Mouse (Mus musculus) induced T-regulatory cell, adult 2 months (primary cell): ENCODE results near the gene Hs3st3b1.

Experiments
- DNase-seq: peaks from one replicate; pipeline ENCODE4 v3.0.0-alpha.2; 2012; ENCODE audit warnings: low read depth

The Hs3st3b1 gene

DNA sequence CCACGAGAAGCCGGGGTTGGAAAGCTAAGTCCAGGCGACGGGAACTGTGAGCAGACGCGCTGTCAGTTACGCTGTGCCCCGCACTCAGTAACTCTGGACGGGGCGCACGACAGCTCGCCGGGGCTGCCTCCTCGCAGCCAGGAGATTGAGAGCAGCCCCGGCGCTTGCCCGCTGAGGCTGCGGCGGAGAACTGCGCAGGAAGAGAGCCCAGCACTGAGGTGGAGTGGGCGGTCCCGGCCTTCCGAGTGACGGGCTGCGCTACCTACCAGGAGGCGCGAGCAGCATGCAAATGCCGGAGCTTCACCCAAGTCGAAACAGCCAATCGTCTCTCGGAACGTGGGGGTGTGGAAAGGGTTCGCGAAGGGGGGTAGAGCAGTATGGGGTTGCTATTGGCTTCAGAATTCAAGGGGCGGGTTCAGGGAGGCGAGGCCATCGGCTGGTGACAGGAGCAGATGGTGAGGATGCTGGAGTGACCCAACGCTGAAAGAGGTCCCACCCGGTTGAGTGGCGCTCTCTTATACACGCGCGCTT lies at the start of gene Hs3st3b1:
Hs3st3b1 (minus strand) TSS at position 200 of the 531 bp plus-strand sequence.
- DNase-seq = peak; percentile 95

DNA sequence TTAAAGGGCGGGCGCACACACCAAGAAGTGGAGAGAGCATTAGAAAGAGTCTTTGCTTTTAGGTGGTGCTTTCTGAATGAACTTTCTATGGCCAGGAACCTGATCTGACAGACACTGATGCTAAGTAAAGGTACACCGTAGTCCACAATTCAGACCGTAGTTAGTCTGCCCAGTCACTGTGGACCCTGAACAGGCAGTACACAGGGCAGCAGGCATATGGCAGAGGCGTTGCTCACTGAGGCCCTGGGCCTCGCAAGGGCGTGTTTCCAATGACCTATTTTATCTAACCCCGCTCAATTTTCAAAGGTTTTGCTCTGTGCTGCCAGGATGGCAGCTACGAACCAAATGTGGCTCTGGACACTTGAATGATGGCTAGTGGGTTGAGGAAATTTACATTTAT lies 49.4 kb upstream of the Hs3st3b1 start:
- DNase-seq = no peak

DNA sequence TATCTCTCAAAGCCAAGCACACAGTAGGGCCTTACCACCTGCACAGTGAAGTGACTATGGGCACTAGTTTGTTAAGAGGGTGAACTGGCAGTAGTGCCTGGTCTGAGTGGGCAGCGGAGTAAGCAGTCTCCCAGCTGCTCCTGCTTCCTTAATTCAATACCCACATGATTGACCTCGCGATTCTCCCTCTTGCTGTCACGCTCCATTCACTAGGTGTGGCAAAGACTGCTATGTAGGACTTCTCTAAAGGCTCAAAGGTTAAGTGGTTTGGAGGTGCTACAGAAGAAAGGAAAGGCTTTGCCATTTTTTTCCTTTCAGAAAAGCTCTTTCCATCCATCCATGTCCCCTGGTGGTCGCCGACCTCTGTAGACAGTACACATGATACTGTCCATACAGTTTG lies 48.7 kb upstream of the Hs3st3b1 start:
- DNase-seq = no peak

DNA sequence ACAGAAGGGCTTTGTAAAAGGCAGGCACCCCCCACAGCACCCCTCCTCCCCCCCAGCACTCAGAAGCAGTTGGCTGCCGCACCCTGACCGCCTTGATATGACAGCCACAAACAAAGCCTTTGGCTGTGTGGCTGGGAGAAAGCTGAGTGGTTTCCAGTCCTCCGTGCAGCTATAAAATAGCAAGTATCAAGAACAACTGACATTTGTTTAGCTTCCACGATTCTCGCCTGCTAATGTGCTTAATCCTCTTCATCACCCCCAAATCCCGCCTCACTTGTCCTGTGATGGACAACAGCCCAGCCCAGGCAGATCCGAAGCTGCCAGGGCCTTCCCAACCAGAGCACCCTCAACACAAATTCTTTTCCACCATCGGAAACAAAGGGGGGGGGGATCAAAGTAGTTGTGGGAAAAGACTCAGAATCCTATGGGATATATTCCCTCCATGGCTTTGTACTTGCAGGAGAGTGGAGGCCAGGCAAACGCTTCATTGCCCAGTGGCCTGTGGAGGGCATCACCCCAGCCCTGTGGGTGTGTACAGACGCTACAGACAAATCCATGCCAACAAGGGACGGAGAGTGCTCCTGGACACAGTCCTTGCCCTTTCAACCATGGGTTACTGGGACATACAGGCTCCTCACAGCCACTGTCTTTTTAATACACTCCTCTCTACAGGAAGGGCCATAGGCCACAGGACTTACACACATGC lies 47.3 kb upstream of the Hs3st3b1 start:
- no peak for DNase-seq

DNA sequence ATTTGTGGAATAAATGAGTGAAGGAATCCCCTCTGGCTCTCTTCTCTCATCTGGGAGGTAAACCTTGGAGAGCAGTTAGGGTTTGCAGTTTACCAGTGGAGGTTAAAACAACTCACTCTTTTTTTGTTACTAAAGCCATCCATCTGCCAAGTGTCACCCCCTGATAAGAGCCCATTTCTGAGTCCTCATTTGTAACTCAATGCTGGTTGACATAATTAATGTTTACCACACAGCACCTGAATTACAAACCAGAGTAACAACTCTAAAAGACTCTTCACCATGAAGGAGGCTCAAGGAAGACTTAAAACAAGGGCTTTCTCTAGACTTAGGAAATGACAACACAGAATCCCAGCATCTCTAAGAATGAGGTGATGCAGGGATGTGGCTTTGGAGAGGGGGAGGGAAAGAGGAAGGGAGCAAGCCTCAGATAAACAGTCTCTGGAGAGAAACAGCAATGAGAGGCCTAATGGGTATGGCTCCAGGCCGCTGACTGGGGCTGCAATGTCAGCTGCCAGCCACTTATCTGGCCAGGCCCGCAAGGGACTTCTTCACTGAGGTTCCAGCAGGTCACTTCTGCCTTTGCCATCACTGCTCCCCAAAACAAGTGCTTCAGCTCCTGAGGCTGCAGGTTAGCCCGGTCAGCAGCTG lies 46.4 kb upstream of the Hs3st3b1 start:
- DNase-seq = no peak

DNA sequence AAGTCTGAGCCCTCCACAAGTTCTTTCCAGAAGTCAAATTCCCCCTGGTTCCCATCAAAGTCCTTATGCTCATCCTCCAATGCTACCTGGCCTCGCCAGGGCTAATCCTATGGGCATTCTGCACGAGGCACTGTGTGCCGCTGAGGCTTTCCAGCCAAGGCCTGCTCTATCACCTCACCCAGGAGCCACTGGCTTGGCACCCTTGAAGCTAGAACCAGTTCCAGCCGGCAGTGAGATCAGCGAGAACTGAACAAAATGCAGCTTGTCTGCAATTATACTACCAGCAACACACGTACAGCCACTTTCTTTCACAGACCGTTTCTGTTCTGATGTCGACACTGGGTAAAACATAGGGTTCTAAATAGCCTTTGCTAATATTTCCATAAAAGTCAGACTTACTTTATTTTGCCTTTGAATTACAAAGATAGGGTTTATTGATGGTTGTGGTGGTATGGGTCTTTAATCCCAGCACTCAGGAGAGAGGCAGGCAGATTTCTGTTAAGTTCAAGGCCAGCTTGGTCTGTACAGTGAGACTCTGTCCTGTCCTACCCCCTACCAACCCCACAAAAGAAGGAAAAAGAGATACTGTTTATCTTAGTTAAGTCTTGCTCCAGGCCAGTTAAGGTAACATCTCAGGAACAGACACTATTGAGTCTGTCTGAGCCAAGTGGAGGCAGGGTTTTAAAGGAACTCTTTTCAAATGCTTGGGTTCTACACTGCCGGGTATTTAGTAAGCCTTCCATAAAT lies 45.7 kb upstream of the Hs3st3b1 start:
- DNase-seq = no peak

DNA sequence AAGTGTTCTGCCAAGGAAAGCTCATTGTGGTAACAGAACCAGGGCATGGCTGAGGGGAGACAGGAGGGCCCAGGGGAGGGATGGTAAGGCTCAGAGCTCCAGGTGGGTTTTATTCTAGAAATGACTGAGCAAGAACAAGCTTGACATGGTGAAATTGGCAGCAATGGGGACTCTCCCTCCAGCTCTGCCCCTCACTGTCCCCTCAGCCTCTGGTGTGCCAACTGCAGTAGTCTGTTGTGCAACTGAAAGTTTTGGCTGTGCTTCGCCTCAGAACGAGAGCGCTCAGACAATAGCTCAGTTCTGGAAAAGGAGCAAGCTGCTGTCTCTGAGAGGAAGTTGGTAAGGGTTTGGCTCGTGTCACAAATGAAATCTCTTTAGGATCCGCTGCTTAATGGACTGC lies 43.3 kb upstream of the Hs3st3b1 start:
- no peak for DNase-seq

DNA sequence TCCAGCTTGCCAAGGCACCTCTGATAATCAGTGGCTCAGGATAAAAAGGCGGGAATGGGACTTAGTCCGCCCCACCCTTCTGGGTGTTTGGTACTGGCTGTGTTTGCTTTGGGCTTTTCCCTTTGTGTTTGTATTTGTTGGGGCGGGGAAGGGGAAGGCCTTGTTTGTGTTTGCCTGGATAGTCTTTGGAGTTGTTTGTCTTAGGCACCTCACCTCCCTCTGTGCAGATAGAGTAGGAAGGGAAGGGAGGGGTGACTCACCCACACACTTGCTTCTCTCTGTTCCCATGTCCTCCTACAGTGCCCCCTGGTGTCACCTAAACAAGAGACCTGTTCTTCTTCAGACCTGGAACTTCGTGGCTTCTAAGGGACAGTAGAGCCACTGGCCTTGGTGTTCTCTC lies 35.1 kb upstream of the Hs3st3b1 start:
- peak; percentile 50 for DNase-seq

DNA sequence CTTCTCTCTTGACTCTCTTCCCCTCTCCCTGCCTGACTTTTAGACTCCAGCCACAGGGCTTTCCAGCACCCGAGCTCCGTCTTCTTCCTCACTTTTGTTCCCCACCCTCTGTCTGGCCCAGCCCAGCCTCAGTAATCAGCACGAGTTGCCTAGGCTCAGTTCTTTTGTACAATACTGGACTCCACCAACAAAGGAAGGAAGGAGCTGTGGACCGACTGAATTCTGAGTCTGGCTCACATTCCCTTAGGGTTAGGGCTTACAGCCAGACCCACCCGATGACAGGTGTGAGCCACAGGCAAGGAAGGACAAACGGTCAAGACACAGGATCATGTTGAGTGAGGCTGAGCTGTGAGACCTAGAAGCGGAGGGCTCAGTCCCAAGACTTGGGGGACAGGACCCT lies 34.7 kb upstream of the Hs3st3b1 start:
- no peak for DNase-seq

DNA sequence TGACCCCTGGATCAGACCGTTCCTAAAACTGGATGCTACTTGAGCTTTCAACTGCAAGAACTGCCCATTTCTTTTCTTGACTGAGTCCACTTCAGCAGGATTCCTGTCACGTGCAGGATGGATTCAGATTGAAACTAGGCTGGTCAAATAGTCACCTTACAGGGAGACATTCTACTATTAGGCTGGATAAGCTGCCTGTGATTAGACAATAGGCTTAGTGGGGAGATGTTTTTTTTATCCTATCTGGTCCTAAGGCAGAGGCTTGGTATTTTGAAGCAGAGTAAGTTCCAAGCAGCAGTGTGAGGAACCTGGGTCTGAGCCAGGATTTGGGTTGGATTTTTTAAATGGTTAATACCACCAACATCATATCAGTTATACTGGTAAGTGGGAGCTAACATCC lies 31.8 kb upstream of the Hs3st3b1 start:
- no peak for DNase-seq

DNA sequence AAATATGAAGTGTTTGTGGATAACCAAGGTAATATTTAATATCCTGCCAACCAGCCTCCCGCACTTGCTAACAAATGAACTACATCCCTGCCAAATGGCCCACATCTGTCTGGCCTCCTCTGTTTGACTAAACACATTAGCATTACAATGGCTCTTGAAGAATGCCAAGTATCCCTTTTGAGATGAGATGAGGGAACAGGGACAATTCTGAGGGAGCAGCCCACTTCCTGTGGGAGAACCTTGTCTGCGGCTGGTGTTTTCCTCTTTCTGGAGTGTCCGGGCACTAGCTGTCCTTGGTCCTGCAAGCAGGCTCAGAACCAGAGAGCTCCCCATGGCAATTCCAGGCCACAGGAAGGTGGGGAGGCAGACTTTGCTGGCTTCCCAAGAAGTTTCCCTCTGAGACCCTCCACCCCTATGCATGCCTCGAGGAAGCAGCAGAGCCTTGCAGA lies 30.7 kb upstream of the Hs3st3b1 start:
- DNase-seq = no peak

DNA sequence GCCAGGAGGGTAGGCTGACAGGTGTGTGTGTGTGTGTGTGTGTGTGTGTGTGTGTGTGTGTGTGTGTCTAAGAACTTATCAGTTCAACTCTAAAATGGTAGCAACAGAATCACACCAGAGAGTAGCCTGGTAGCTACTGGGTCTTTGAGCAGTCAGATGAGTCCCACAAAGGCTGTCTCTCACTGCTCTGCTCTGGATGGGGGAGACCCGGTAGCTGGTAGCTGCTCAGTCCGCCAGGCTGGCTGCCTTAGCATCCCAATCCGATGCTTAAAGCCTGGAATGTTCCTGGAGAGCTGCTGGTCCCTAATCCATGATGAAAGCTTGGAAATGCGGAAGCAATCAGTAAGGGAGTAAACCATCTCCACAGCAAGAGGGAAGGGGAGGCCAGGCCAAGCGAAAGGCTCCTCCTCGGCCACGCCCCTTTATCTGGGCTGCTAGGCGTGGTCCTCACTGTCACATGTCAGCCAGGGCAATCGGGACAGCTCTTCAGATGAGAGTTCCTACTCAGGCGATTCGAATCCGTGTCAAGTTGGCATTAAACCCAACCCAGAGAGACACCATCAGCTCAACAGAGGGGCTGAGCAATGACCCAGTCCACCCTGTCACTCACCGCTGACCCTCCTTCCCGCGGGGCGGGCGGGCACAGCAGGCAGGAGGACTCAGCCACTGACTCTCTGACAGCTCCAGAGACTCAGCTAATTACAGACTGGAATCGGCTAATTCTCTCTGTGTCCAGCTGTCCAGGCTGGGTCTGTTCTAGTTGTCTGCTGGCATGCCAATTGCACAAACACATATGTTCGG lies 29.9 kb upstream of the Hs3st3b1 start:
- DNase-seq = peak; percentile 17

DNA sequence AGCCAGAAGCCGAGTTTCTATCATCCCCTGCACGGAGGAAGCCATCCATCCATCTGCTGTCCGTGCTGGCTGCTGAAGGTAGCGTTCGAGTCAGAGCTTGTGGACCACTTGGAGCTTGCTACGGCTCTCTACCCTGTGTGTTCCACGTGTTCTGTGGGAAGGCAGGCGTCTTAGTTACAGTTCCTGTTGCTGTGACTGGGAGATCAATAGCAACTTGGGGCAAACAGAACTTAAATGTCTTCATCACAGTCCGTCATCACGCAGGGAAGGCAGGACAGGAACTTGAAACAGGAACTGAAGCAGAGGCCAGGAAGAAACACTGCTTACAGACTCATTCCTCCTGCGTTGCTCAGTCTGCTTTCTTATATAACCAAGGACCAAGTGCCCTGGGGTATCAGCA lies 26.3 kb upstream of the Hs3st3b1 start:
- no peak for DNase-seq

DNA sequence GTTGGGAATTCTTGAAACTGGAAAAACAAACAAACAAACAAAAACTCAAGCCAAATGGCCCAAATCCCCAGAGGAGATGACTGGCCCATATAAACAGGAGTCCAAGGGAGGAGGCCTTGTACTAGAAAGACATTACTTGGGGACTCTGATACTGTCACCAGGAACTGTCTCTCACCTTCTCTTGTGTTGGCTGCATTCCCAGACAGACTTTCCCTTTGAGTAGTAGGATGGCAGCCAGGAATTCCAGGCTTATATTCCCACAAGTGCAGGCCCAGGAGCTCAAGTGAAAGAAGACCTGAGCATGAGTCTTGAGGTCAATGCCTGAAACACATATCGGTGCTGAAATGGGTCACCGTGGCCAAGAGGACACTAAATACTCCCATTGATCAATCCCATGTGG lies 24.9 kb upstream of the Hs3st3b1 start:
- no peak for DNase-seq

DNA sequence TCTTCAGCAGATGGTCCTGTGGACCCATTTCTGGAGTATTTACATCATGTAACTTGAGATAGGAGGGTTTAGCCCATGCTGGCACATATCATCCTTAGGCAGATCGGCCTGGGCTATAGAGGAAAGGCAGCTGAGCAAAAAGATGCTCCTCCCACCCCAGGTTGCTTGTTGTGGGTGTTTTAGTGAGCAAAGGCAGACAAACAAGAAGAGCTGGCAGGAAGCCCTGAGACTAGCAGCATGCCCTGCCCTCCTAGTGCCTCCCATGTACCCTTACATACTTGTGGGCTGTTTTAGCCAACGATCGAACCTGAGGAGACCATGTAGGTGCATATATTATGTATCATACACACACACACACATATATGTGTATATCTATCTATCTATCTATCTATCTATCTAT lies 21.9 kb upstream of the Hs3st3b1 start:
- no peak for DNase-seq

DNA sequence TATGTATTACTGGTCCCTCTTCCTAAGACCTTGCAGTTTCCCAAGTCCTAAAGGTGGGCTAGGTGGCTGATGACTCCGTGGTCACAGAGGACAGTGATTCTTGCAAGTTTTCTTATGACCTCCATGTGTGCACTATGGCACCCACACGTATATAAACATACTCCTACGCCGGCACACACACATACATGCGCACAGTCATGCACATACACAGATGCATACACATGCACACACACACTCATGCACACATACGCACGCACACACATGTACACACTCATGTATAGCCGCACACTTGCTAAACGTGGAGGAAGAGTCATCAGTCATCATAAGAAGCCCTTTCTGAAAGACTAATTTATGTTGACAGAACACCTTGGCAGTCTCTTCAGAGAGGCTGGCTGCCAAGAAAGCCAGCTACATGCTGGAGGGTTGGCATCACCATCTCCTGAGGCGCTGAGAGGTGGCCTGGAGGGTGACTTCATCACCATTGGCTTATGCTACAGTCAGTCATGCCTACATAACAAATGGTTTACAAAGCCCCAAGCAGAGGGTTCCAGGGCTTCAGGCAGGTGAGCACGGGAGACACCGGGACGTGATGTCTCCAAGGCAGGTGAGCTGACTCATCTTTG lies 21.3 kb upstream of the Hs3st3b1 start:
- DNase-seq = no peak

DNA sequence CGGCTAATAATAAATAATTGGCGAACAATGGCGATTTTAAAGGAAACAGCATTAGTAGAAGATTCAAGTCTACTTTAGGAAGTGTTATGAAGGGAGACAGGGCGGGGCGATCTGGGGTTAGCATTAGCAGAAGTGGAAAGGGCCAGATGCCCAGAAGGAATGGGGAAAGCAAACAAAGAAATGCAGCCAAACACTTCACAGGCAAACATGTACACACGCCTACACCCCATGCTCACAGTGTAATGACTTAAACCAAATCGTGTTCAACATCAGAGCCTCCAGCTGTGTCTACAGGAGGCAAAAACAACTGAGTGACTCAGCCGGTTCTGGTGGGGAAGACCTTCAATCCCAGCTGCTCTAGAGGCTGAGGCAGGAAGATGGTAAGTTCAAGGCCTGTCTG lies 20.1 kb upstream of the Hs3st3b1 start:
- DNase-seq = no peak

DNA sequence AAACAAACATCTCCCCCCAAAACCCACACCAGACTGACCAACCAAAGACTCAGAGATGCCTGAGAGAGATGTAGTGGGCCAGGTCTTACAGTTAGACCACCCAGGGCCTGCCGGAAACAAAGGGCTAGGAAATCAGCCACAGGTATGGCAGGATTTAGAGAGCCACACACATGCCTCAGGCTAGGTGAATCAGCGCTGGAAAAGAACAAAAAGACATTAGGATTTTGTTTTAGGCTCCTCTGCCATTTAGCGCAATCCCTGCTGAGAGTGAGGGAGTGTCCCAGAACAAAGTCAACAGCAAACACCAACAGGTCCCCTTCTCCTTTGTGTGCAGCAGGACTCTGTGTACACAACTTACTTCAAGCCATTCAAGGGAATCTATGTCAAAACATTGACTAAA lies 14.6 kb upstream of the Hs3st3b1 start:
- no peak for DNase-seq

DNA sequence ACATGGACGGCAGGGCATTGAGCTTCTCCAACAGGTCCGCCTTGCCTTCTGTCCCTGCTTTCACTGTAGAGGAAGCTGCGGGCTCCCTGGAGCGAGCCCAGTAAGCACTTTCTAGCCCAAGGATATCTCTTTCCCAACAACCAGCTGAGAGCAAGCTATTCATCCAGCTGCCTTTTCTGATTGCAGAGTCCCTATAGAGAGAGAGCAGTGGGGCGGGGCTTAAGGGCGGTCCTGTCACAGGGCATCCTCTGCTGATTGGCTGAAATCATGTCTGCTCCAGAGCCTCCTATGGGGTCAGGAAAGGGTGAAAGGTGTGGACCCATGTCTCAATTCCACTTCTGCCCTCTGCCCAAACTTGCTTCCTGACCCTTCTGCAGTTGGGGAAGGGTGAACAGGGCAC lies 4.8 kb upstream of the Hs3st3b1 start:
- DNase-seq = peak; percentile 21

DNA sequence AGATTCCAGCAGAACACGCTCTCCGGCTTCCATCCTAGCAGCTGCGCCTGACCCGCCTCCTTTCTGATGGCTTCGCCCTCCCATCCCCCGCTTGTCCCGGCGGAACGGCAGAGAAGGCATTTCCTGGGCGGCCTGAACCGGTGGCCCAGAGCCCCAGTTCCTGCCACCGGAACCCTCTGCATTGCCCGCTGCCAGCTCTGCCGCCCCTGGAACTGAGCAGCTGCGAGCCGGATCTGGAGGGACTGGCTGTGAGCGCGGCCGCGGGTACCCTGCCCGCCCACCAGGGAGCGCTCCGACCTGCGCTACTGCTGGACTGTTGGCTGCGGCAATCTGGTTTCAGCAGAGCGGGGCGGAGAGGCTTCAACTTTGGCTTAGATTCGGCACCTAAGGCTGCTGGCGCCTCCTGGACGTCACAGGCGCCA lies 3.1 kb upstream of the Hs3st3b1 start:
- peak; percentile 80 for DNase-seq

DNA sequence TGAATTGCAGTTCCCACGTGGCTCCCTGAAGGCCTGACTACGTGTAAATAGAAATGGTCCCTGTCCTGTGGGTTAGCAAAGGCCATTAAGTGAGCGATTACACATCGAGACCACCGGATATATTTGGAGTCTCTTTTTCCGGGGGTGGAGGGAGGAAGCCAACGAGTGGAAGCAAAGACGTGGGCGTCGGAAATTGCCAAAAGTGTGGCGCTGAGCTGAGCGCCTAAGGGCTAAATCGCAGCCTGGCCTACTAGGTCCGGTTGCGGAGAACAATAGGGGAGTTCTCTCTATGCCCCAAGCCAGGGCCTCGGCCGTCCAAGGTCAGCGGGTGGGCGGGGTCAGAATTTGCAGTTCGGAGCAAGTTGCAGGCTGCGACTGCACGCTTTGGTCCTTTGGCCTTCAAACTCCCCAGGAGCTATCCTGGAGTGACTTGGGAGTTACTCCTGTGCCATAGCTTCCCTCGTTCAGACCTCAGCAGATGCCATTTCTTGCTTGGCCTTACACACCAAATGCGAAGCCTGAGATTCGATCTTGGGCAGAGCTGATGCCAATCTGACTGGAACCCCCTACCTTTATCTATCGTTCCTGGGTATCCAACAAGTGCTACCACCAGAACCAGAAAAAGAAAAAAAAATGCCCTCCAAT lies 2.3 kb upstream of the Hs3st3b1 start:
- DNase-seq = peak; percentile 60
